Mouse (Mus musculus): ENCODE results near the gene Trim28. TPM values are rescaled to one million over a fixed set of nuclear protein-coding genes. Genes with fewer than 3 reads are reported as not detected.

Trim28 gene
- 370 and 396 TPM in 2 replicates for polyA plus RNA-seq (2016; fragmentation: Nextera tagmentation; extraction: Ambion mirVana)

- no peak within 1 kb of the TSS for H3K9ac ChIP-seq
- no peak within 1 kb of the TSS for H3K4me2 ChIP-seq
- ATAC-seq (ENCODE audit: low FRiP score), result no peak
- 72% methylated on average over 3 of the region's 3 CpGs for WGBS
- no peaks in the 10 kb centered on the region for H3K4me1 ChIP-seq
- no peaks in the 10 kb centered on the region; the same call in 1 of the 2 replicates for H3K36me3 ChIP-seq (replicated peaks)
- no peak within 1 kb of the TSS for H3K4me3 ChIP-seq (replicated peaks)
- H3K27me3 ChIP-seq, result 0 out of 2 replicates have a peak, but pooled peaks cover 4% of the 10 kb centered on the region
- no peaks in the 10 kb centered on the region for H3K9me3 ChIP-seq
- H3K27ac ChIP-seq, result no peak within 1 kb of the TSS
Measured at GRCm38 (mm10) chr7:12998851-12999250, at the start of gene Trim28. Trim28 (plus strand) TSS chr7:12999114.

GRCm38 (mm10) chr7:12949872-12950229 lies 49.1 kb upstream of the Trim28 start:
- Histone ChIP-seq H3K27me3 (no peaks in the 10 kb centered on the region; the same call in 1 of the 2 replicates), H3K27ac (peak overlapping the region; percentile 78), H3K9ac (peak overlapping the region; percentile 58), H3K4me2 (peak overlapping the region; percentile 69), H3K4me3 (replicated peaks) (peak overlapping the region; percentile 42), H3K36me3 (replicated peaks) (no peaks in the 10 kb centered on the region), H3K4me1 (peaks cover 13% of the 10 kb centered on the region), H3K9me3 (no peaks in the 10 kb centered on the region)
- ATAC-seq (ENCODE audit: low FRiP score), result no peak
- 9% methylated on average over 16 of the region's 16 CpGs for WGBS

- no peak overlapping the region for H3K27ac ChIP-seq
- no peak overlapping the region for H3K9ac ChIP-seq
- H3K36me3 ChIP-seq (replicated peaks), result no peaks in the 10 kb centered on the region
- 64% methylated on average over 3 of the region's 3 CpGs for WGBS
- H3K9me3 ChIP-seq, result no peaks in the 10 kb centered on the region
- no peaks in the 10 kb centered on the region for H3K27me3 ChIP-seq
- no peak for ATAC-seq (ENCODE audit: low FRiP score)
- peaks cover 7% of the 10 kb centered on the region for H3K4me1 ChIP-seq
- no peak overlapping the region for H3K4me2 ChIP-seq
- no peak overlapping the region for H3K4me3 ChIP-seq (replicated peaks)
Measured at GRCm38 (mm10) chr7:12954896-12955295, 44.0 kb upstream of the Trim28 start.

GRCm38 (mm10) chr7:12957511-12957910 lies 41.4 kb upstream of the Trim28 start:
- no peaks in the 10 kb centered on the region for H3K27me3 ChIP-seq
- peaks cover 5% of the 10 kb centered on the region; the same call in 1 of the 2 replicates for H3K4me1 ChIP-seq
- H3K27ac ChIP-seq, result no peak overlapping the region
- H3K36me3 ChIP-seq (replicated peaks), result no peaks in the 10 kb centered on the region
- no peak overlapping the region for H3K4me3 ChIP-seq (replicated peaks)
- H3K4me2 ChIP-seq, result no peak overlapping the region
- WGBS, result 70% methylated on average over 5 of the region's 5 CpGs
- ATAC-seq (ENCODE audit: low FRiP score), result no peak
- H3K9me3 ChIP-seq, result no peaks in the 10 kb centered on the region
- H3K9ac ChIP-seq, result no peak overlapping the region

GRCm38 (mm10) chr7:12958948-12959347 lies 40.0 kb upstream of the Trim28 start:
- H3K27ac ChIP-seq, result no peak overlapping the region
- H3K9ac ChIP-seq, result no peak overlapping the region
- no peak for ATAC-seq (ENCODE audit: low FRiP score)
- no peaks in the 10 kb centered on the region for H3K36me3 ChIP-seq (replicated peaks)
- H3K4me3 ChIP-seq (replicated peaks), result no peak overlapping the region
- no peaks in the 10 kb centered on the region for H3K27me3 ChIP-seq
- no peak overlapping the region for H3K4me2 ChIP-seq
- peaks cover 5% of the 10 kb centered on the region; the same call in 1 of the 2 replicates for H3K4me1 ChIP-seq
- WGBS, result 82% methylated on average over 4 of the region's 4 CpGs
- H3K9me3 ChIP-seq, result no peaks in the 10 kb centered on the region

- WGBS, result 12% methylated on average over 4 of the region's 4 CpGs
- no peak for ATAC-seq (ENCODE audit: low FRiP score)
- H3K36me3 ChIP-seq (replicated peaks), result no peaks in the 10 kb centered on the region
Measured at GRCm38 (mm10) chr7:12959718-12960117, 39.2 kb upstream of the Trim28 start.

GRCm38 (mm10) chr7:12961511-12962141 lies 37.3 kb upstream of the Trim28 start:
- Histone ChIP-seq H3K27ac (peak overlapping the region; percentile 78), H3K27me3 (no peaks in the 10 kb centered on the region), H3K36me3 (replicated peaks) (no peaks in the 10 kb centered on the region), H3K4me1 (peaks cover 18% of the 10 kb centered on the region), H3K4me2 (peak overlapping the region; percentile 61), H3K9me3 (no peaks in the 10 kb centered on the region), H3K4me3 (replicated peaks) (peak overlapping the region; percentile 39), H3K9ac (peak overlapping the region; percentile 56)
- 4% methylated on average over 29 of the region's 29 CpGs for WGBS
- ATAC-seq (ENCODE audit: low FRiP score), result peak; percentile 76

More at GRCm38 (mm10) chr7:12959718-12960117, 39.2 kb upstream of the Trim28 start:
- no peaks in the 10 kb centered on the region for H3K9me3 ChIP-seq
- H3K27ac ChIP-seq, result no peak overlapping the region
- H3K9ac ChIP-seq, result no peak overlapping the region
- H3K4me3 ChIP-seq (replicated peaks), result no peak overlapping the region
- no peaks in the 10 kb centered on the region for H3K27me3 ChIP-seq
- no peak overlapping the region for H3K4me2 ChIP-seq
- peaks cover 6% of the 10 kb centered on the region; the same call in 1 of the 2 replicates for H3K4me1 ChIP-seq

- under 1% methylated on average over 23 of the region's 23 CpGs for WGBS
- peak within 1 kb of the TSS; percentile 90 for H3K27ac ChIP-seq
- H3K9me3 ChIP-seq, result no peaks in the 10 kb centered on the region
- H3K4me1 ChIP-seq, result peaks cover 30% of the 10 kb centered on the region
- peak within 1 kb of the TSS; percentile 90 for H3K4me2 ChIP-seq
- no peaks in the 10 kb centered on the region for H3K27me3 ChIP-seq
- peaks cover 22% of the 10 kb centered on the region for H3K36me3 ChIP-seq (replicated peaks)
- ATAC-seq (ENCODE audit: low FRiP score), result peak; percentile 95
- H3K9ac ChIP-seq, result peak within 1 kb of the TSS; percentile 92
- H3K4me3 ChIP-seq (replicated peaks), result peak within 1 kb of the TSS; percentile 68
Measured at GRCm38 (mm10) chr7:12965678-12966091, 33.2 kb upstream of the Trim28 start, which contains the start of gene Zfp324. Zfp324 (plus strand) TSS chr7:12965838.

- Histone ChIP-seq H3K9me3 (no peaks in the 10 kb centered on the region), H3K27me3 (no peaks in the 10 kb centered on the region)
Measured at GRCm38 (mm10) chr7:12966104-12966845, 32.6 kb upstream of the Trim28 start.

GRCm38 (mm10) chr7:12970906-12971305 lies 28.0 kb upstream of the Trim28 start:
- Histone ChIP-seq H3K9ac (no peak overlapping the region), H3K27me3 (no peaks in the 10 kb centered on the region), H3K27ac (no peak overlapping the region), H3K4me3 (replicated peaks) (no peak overlapping the region), H3K4me1 (peaks cover 17% of the 10 kb centered on the region), H3K36me3 (replicated peaks) (peaks cover 43% of the 10 kb centered on the region), H3K4me2 (no peak overlapping the region), H3K9me3 (no peaks in the 10 kb centered on the region)
- no peak for ATAC-seq (ENCODE audit: low FRiP score)
- WGBS, result 95% methylated on average over 25 of the region's 25 CpGs

More at GRCm38 (mm10) chr7:12966104-12966845, 32.6 kb upstream of the Trim28 start:
- H3K4me1 ChIP-seq, result peaks cover 28% of the 10 kb centered on the region
- H3K4me2 ChIP-seq, result peak overlapping the region; percentile 90
- H3K4me3 ChIP-seq (replicated peaks), result peak overlapping the region; percentile 68
- H3K36me3 ChIP-seq (replicated peaks), result peaks cover 28% of the 10 kb centered on the region
- ATAC-seq (ENCODE audit: low FRiP score), result peak; percentile 57
- H3K9ac ChIP-seq, result peak overlapping the region; percentile 92
- 1% methylated on average over 29 of the region's 29 CpGs for WGBS
- H3K27ac ChIP-seq, result peak overlapping the region; percentile 90

- no peaks in the 10 kb centered on the region for H3K9me3 ChIP-seq
- ATAC-seq (ENCODE audit: low FRiP score), result peak; percentile 99
- peak within 1 kb of the TSS; percentile 65 for H3K9ac ChIP-seq
- peak within 1 kb of the TSS; percentile 92 for H3K27ac ChIP-seq
- H3K4me1 ChIP-seq, result peaks cover 16% of the 10 kb centered on the region
- 0 out of 2 replicates have a peak, but pooled peaks cover 5% of the 10 kb centered on the region for H3K36me3 ChIP-seq (replicated peaks)
- peak within 1 kb of the TSS; percentile 66 for H3K4me2 ChIP-seq
- under 1% methylated on average over 49 of the region's 49 CpGs for WGBS
- H3K27me3 ChIP-seq, result no peaks in the 10 kb centered on the region
- peak within 1 kb of the TSS; percentile 63 for H3K4me3 ChIP-seq (replicated peaks)
Measured at GRCm38 (mm10) chr7:12977682-12978389, 21.1 kb upstream of the Trim28 start, which contains the start of gene Zfp446. Zfp446 (plus strand) TSS chr7:12977848.

All from forebrain, embryonic 12.5 days (tissue).